Mouse (Mus musculus) hindbrain, embryonic 12.5 days (tissue): Measurements from ENCODE around the gene Pex3. TPM values are rescaled to one million over a fixed set of nuclear protein-coding genes. Genes with fewer than 3 reads are reported as not detected.

Experiments
- ATAC-seq: fragments of 200-750 bp; cut with Nextera tagmentation; 2 replicates; pipeline ENCODE4 v1.8.0; 2017; ENCODE audit warnings: moderate TSS enrichment; ENCODE audit not compliant: low FRiP score
- H3K27ac ChIP-seq: fragments of 300-500 bp; sonication (generic); 2 replicates; pipeline ENCODE4 v1.5.1; 2016; ENCODE audit warnings: mild to moderate bottlenecking
- H3K27me3 ChIP-seq: fragments of 300-500 bp; sonication (generic); 2 replicates; pipeline ENCODE4 v1.6.1; 2016; ENCODE audit warnings: mild to moderate bottlenecking
- H3K36me3 ChIP-seq: fragments of 300-500 bp; sonication (generic); 2 replicates; pipeline ENCODE4 v1.6.1; 2016; ENCODE audit warnings: mild to moderate bottlenecking
- H3K4me1 ChIP-seq: fragments of 300-500 bp; sonication (generic); 2 replicates; pipeline ENCODE4 v1.6.1; 2016
- H3K4me2 ChIP-seq: fragments of 300-500 bp; sonication (generic); replicated peaks from 2 replicates; pipeline ENCODE4 v1.6.1; 2016; ENCODE audit warnings: mild to moderate bottlenecking
- H3K4me3 ChIP-seq: fragments of 300-500 bp; sonication (generic); 2 replicates; pipeline ENCODE4 v1.5.1; 2016; ENCODE audit warnings: mild to moderate bottlenecking
- H3K9ac ChIP-seq: fragments of 300-500 bp; sonication (generic); 2 replicates; pipeline ENCODE4 v1.6.1; 2016; ENCODE audit warnings: mild to moderate bottlenecking, moderate library complexity
- H3K9me3 ChIP-seq: fragments of 300-500 bp; sonication (generic); replicated peaks from 2 replicates; pipeline ENCODE4 v1.6.1; 2016; ENCODE audit warnings: mild to moderate bottlenecking
- WGBS: fragments of 180-500 bp; shearing (Covaris S2); methylation state at CpG from one replicate; pipeline ENCODE4 v1.1.7; 2016; 5-methylcytosine and 5-hydroxymethylcytosine counted together
- polyA plus RNA-seq: library from polyadenylated mRNA; unstranded; fragments of >200 nt; fragmentation: Nextera tagmentation; extraction: Ambion mirVana; gene quantifications from 2 replicates; pipeline ENCODE4 v1.2.1, GENCODE M21; 2016

Gene Pex3
- 24.2 and 25.8 TPM in 2 replicates for polyA plus RNA-seq

GRCm38 (mm10) chr10:13552646-13553497 lies at the start of gene Pex3, which contains the start of gene Adat2:
Gene Pex3 (minus strand): TSS chr10:13553142.
Gene Adat2 (plus strand): TSS chr10:13552894.
- peak within 1 kb of the TSS; percentile 69 for H3K9ac ChIP-seq
- H3K4me3 ChIP-seq = peak within 1 kb of the TSS; percentile 64
- H3K4me2 ChIP-seq = peak within 1 kb of the TSS; percentile 69
- peak; percentile 96 for ATAC-seq
- no peaks in the 10 kb centered on the region for H3K9me3 ChIP-seq
- 1% methylated on average over 50 of the region's 51 CpGs for whole genome bisulfite sequencing
- peaks cover 11% of the 10 kb centered on the region for H3K4me1 ChIP-seq
- no peaks in the 10 kb centered on the region for H3K27me3 ChIP-seq
- peak within 1 kb of the TSS; percentile 73 for H3K27ac ChIP-seq
- no peaks in the 10 kb centered on the region for H3K36me3 ChIP-seq

- 69% methylated on average over 2 of the region's 2 CpGs for WGBS
- H3K4me1 ChIP-seq = no peaks in the 10 kb centered on the region
- no peak overlapping the region for H3K27ac ChIP-seq
- peaks cover 5% of the 10 kb centered on the region; the same call in 1 of the 2 replicates for H3K9me3 ChIP-seq
- no peak overlapping the region for H3K4me3 ChIP-seq
- no peaks in the 10 kb centered on the region for H3K27me3 ChIP-seq
- H3K36me3 ChIP-seq = no peaks in the 10 kb centered on the region
- no peak for ATAC-seq
- no peak overlapping the region for H3K4me2 ChIP-seq
- no peak overlapping the region for H3K9ac ChIP-seq
These were observed 48.0 kb upstream of the Pex3 start for GRCm38 (mm10) chr10:13600926-13601325.

GRCm38 (mm10) chr10:13597491-13597890 lies 44.5 kb upstream of the Pex3 start:
- Histone ChIP-seq H3K36me3 (no peaks in the 10 kb centered on the region), H3K4me2 (no peak overlapping the region), H3K4me3 (no peak overlapping the region), H3K27me3 (no peaks in the 10 kb centered on the region), H3K9ac (no peak overlapping the region), H3K4me1 (no peaks in the 10 kb centered on the region), H3K9me3 (peaks cover 5% of the 10 kb centered on the region; the same call in 1 of the 2 replicates), H3K27ac (no peak overlapping the region)
- 72% methylated on average over 8 of the region's 8 CpGs for WGBS
- no peak for ATAC-seq

GRCm38 (mm10) chr10:13596866-13597265 lies 43.9 kb upstream of the Pex3 start:
- Histone ChIP-seq H3K27me3 (no peaks in the 10 kb centered on the region), H3K4me1 (no peaks in the 10 kb centered on the region), H3K9me3 (peaks cover 5% of the 10 kb centered on the region; the same call in 1 of the 2 replicates), H3K4me3 (no peak overlapping the region), H3K4me2 (no peak overlapping the region), H3K9ac (no peak overlapping the region), H3K36me3 (no peaks in the 10 kb centered on the region), H3K27ac (no peak overlapping the region)
- ATAC-seq = no peak
- 87% methylated on average over 9 of the region's 9 CpGs for WGBS

GRCm38 (mm10) chr10:13596073-13596472 lies 43.1 kb upstream of the Pex3 start:
- Histone ChIP-seq H3K36me3 (no peaks in the 10 kb centered on the region), H3K4me1 (no peaks in the 10 kb centered on the region), H3K27me3 (no peaks in the 10 kb centered on the region), H3K4me2 (no peak overlapping the region), H3K4me3 (no peak overlapping the region), H3K9ac (no peak overlapping the region), H3K9me3 (peaks cover 5% of the 10 kb centered on the region; the same call in 1 of the 2 replicates), H3K27ac (no peak overlapping the region)
- ATAC-seq = no peak
- WGBS = 32% methylated on average over 3 of the region's 3 CpGs

GRCm38 (mm10) chr10:13593529-13593928 lies 40.6 kb upstream of the Pex3 start:
- ATAC-seq = no peak
- Histone ChIP-seq H3K4me1 (no peaks in the 10 kb centered on the region), H3K27me3 (no peaks in the 10 kb centered on the region), H3K4me2 (no peak overlapping the region), H3K4me3 (no peak overlapping the region), H3K9ac (no peak overlapping the region), H3K9me3 (no peaks in the 10 kb centered on the region), H3K36me3 (no peaks in the 10 kb centered on the region), H3K27ac (no peak overlapping the region)
- 85% methylated on average over 3 of the region's 3 CpGs for WGBS

GRCm38 (mm10) chr10:13592196-13592595 lies 39.3 kb upstream of the Pex3 start:
- 88% methylated on average over 10 of the region's 10 CpGs for WGBS
- Histone ChIP-seq H3K9me3 (no peaks in the 10 kb centered on the region), H3K27ac (no peak overlapping the region), H3K4me2 (no peak overlapping the region), H3K36me3 (no peaks in the 10 kb centered on the region), H3K4me3 (no peak overlapping the region), H3K27me3 (no peaks in the 10 kb centered on the region), H3K9ac (no peak overlapping the region), H3K4me1 (no peaks in the 10 kb centered on the region)
- no peak for ATAC-seq

GRCm38 (mm10) chr10:13587914-13588313 lies 35.0 kb upstream of the Pex3 start:
- H3K9ac ChIP-seq = no peak overlapping the region
- H3K4me3 ChIP-seq = no peak overlapping the region
- 65% methylated on average over 2 of the region's 2 CpGs for WGBS
- H3K4me1 ChIP-seq = no peaks in the 10 kb centered on the region
- no peaks in the 10 kb centered on the region for H3K9me3 ChIP-seq
- no peak overlapping the region for H3K4me2 ChIP-seq
- H3K27me3 ChIP-seq = no peaks in the 10 kb centered on the region
- H3K36me3 ChIP-seq = no peaks in the 10 kb centered on the region
- H3K27ac ChIP-seq = no peak overlapping the region
- ATAC-seq = no peak

- Histone ChIP-seq H3K27ac (no peak overlapping the region), H3K4me2 (no peak overlapping the region), H3K4me1 (no peaks in the 10 kb centered on the region), H3K27me3 (no peaks in the 10 kb centered on the region), H3K4me3 (no peak overlapping the region), H3K9me3 (no peaks in the 10 kb centered on the region), H3K9ac (no peak overlapping the region), H3K36me3 (no peaks in the 10 kb centered on the region)
- no peak for ATAC-seq
- WGBS = 84% methylated on average over 7 of the region's 7 CpGs
These were observed 24.2 kb upstream of the Pex3 start for GRCm38 (mm10) chr10:13577123-13577522.

- Histone ChIP-seq H3K4me2 (no peak overlapping the region), H3K4me3 (no peak overlapping the region), H3K9ac (no peak overlapping the region), H3K4me1 (peaks cover 16% of the 10 kb centered on the region), H3K36me3 (no peaks in the 10 kb centered on the region), H3K27me3 (no peaks in the 10 kb centered on the region), H3K9me3 (no peaks in the 10 kb centered on the region), H3K27ac (no peak overlapping the region)
- no peak for ATAC-seq
- 89% methylated on average over 6 of the region's 6 CpGs for whole genome bisulfite sequencing
These were observed 19.5 kb upstream of the Pex3 start for GRCm38 (mm10) chr10:13572410-13572809.

GRCm38 (mm10) chr10:13572003-13572402 lies 19.1 kb upstream of the Pex3 start:
- Histone ChIP-seq H3K36me3 (no peaks in the 10 kb centered on the region), H3K27ac (no peak overlapping the region), H3K9ac (no peak overlapping the region), H3K4me3 (no peak overlapping the region), H3K4me1 (peaks cover 16% of the 10 kb centered on the region), H3K9me3 (no peaks in the 10 kb centered on the region), H3K27me3 (no peaks in the 10 kb centered on the region), H3K4me2 (no peak overlapping the region)
- 57% methylated on average over 10 of the region's 10 CpGs for WGBS
- ATAC-seq = no peak

- ATAC-seq = 0 out of 2 replicates have a peak, but pooled peaks have one; percentile 43
These were observed 18.0 kb upstream of the Pex3 start for GRCm38 (mm10) chr10:13570697-13571538.

More at GRCm38 (mm10) chr10:13570697-13571538, 18.0 kb upstream of the Pex3 start:
- WGBS = 48% methylated on average over 9 of the region's 9 CpGs
- Histone ChIP-seq H3K4me3 (no peak overlapping the region), H3K9me3 (no peaks in the 10 kb centered on the region), H3K27ac (no peak overlapping the region), H3K4me1 (peaks cover 16% of the 10 kb centered on the region), H3K4me2 (no peak overlapping the region), H3K27me3 (no peaks in the 10 kb centered on the region), H3K36me3 (no peaks in the 10 kb centered on the region), H3K9ac (no peak overlapping the region)
